Mouse (Mus musculus) CD4-positive helper T cell, adult 2 months (primary cell): ENCODE data around the gene Rfc2.
A peak's percentile ranks its signal among the peaks of the same experiment; 100 is the strongest.

Source experiments
- DNase-seq: peaks from one replicate; pipeline ENCODE4 v3.0.0-alpha.2; 2012; ENCODE audit warnings: low read depth, missing footprints, low spot score

Rfc2 gene

DNA sequence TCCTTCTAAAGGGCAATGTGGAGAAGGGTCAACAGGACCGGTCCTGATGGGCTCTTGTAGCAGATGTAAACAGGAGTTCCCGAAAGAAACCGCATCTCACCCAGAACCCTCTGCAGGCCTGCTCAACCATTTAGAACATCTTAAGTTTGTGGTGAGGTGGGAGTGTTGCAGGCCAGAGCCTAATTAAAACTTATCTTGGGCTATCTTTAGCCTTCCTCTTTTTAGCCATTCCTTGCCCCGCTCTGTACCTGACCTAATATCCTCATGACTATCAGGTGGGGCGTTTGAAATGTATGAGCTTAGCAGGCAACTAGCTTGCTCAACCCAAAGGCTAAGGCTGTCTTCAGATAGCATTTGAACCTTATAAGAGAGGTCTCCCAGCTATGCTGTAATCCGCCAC lies 15.5 kb upstream of the Rfc2 start:
- no peak for DNase-seq

DNA sequence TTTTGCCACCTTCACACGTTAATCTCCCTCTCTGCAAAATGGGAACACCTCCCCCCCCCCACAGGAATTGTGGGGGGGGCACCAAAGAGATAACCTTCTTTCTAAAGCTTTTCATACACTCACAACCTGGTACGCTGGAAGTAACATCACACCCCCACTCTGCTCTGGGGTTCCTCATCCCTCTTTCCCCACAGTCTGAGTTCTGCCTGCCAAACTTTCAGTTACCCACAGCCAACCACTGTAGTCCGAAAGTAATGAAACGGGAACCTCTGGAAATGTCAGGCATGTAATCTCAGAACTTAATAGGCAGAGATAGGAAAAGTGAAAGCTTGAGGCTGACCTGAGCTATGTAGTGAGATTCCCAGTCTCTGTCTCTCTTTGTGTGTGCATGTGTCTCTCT lies 13.7 kb upstream of the Rfc2 start:
- no peak for DNase-seq

GRCm38 (mm10) chr5:134568030-134568429 lies 13.1 kb upstream of the Rfc2 start:
- no peak for DNase-seq

GRCm38 (mm10) chr5:134568964-134569491 lies 12.1 kb upstream of the Rfc2 start:
- DNase-seq = no peak

DNA sequence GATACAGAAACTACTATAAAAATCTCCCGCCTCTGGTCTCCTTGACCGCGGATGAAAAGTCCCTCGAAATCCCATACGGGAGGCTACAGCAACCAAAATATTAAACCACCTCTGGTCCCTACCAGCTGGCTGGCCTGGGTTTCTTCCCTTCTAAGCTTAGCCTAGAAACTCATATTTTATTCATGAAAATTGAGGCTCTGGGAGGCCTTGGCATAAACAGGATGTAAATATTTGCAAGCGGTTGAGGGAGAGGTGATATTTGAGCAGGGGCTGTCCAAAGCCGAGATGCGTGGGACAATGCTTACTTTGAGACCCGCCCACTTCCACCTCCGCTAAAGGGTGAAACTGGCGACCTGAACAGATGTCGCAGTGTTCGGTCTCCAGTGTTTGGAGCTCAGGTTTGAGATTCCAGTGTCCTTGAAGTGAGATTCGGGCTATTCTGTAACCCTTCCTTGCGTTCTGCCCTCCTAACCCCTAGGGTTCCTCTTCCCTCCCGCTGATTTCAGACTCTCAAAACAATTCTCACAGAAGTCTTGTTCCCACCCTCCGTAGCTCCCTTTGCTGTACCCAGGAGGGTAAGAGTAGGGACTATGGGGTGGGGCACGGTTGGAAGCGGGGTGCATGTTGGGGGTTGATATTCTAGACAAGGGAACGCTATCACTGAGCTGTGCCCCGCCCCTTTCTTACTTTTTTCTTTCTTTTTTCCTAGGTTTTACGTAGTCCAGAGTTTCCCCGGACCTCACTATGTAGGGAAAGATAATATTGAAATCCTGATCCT lies 9.2 kb upstream of the Rfc2 start:
- peak; percentile 68 for DNase-seq

GRCm38 (mm10) chr5:134572508-134573214 lies 8.5 kb upstream of the Rfc2 start:
- DNase-seq = no peak

DNA sequence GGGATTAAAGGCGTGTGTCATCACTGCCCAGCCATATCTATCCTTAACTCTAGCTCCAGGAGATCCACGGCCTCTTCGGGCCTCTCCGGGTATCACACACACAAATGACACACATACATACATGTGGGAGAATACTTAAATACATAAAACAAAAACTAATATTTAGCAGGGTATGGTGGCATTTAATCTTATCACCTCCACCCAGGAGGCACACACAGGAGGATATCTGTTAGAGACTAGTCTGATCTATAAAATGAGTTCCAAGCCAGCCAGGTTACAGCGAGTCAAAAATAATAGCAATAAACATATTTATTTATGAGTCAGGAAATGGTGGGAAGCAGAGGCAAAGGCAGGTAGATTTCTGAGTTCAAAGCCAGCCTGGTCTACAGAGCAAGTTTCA lies 5.3 kb upstream of the Rfc2 start:
- no peak for DNase-seq

DNA sequence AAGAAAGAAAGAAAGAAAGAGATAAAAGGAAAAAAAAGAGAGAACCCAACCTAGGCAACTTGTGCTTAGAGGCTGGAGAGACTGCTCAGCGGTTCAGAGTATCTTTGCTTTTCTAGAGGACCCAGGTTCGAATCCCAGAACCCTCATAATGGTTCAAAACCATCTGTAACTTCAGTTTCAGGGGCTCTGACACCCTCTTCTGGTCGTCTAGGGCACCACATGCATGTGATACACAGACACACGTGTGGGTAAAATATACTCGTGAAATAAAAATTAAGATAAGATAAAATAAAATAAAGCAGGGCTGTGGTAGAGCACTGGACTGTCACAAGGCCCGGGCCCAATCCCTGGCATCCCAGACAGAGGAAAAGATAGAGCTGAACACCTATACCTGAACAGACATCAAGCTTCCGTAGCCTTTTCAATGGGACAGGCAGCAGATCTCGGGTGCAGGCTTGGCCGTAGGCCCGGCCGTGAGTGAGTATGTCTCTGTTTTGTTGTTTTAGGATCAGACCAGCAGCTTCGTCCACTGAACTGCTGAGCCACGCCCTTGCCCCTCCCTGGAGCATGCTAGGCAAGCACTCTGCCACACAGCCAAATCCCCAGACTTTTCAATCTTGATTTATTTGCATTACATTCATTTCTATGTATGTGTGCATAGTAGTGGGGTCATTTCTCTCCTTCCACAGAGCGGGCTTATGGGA lies 4.5 kb upstream of the Rfc2 start:
- DNase-seq = no peak

- no peak for DNase-seq
Measured at GRCm38 (mm10) chr5:134577534-134577933, 3.6 kb upstream of the Rfc2 start.

GRCm38 (mm10) chr5:134579135-134579534 lies 2.0 kb upstream of the Rfc2 start:
- DNase-seq = no peak

GRCm38 (mm10) chr5:134582221-134582907 lies 1.2 kb downstream of the Rfc2 start:
- peak; percentile 97 for DNase-seq

- no peak for DNase-seq
Measured at GRCm38 (mm10) chr5:134583006-134583883, 2.1 kb downstream of the Rfc2 start.

- no peak for DNase-seq
Measured at GRCm38 (mm10) chr5:134583884-134584213, 2.7 kb downstream of the Rfc2 start.

DNA sequence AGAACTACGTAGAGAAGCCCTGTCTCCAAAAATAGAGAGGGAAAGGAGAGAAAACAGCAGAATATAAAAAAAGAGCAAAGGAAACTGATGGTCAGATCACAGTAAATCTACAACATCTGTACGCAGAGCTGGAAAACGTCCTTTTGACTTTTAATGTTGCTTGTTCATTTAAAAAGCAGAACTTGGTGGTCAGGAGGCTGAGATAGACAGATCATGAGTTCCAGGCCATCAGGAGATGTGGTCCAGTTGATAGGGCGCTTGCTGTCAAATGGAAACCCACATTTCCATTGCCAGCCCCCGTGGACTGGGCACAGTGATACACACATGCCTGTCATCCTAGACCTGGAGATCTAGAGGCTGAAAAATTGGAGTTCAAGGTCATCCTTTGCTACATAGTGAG lies 3.6 kb downstream of the Rfc2 start:
- DNase-seq = no peak

DNA sequence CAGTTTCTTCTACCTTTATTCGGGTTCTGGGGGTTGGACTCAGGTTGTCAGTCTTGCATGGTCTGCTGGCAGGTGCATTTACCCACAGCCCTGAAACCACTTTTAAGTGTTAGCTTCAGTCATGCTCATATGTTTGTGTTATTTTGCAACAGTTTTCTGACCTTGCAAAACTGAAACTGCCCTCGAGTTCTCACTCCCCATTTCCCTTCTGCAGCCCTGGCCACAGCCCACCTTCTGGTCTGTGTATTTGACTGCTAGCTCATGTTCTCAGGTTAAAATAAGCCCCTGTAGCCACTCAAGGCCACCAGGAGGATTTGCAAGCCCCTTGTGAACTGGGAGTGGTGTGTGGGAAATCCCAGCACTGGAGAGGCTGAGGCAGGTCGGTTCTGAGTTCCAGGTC lies 8.7 kb downstream of the Rfc2 start:
- DNase-seq = no peak

- DNase-seq = no peak
Measured at GRCm38 (mm10) chr5:134592026-134592581, 10.9 kb downstream of the Rfc2 start.

GRCm38 (mm10) chr5:134593093-134593492 lies 11.9 kb downstream of the Rfc2 start:
- DNase-seq = no peak

DNA sequence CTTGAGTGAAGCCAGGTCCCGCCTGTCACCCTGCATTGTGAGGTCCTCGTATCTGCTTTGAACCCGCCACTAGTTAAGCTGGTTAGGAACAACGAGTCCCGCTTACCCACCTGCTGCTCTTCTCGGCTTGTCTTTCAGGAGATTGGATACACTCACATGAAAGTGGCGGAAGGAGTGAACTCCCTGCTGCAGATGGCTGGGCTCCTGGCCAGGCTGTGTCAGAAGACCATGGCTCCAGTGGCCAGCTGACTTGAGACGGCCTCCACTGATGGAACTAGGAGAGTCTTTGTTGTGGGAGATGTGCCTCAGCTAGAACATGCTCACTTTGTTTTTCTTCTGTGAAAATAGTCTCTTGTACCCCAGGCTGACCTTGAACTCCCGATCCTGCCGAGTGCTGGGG lies 16.5 kb downstream of the Rfc2 start:
- no peak for DNase-seq

- DNase-seq = no peak
Measured at GRCm38 (mm10) chr5:134604376-134604775, 23.2 kb downstream of the Rfc2 start.

DNA sequence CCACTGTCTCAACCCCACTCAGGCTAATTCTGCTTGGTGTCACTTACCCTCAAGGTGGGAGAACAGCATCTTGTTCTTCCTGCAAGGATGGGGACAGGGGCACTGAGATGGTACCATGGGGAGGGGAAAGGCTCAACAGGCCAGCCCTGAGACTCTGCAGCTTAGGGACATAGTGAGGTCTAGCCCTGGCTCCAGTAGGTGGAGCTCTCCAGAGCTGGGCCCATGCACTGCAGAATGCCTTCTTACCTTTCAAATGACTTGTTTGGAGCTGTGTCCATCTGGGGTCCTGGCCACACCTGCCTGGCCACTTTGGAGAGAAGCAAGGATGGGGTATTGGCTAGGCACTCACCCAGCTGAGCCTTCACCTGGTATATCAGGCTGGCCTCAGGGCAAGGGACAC lies 25.1 kb downstream of the Rfc2 start:
- DNase-seq = no peak

DNA sequence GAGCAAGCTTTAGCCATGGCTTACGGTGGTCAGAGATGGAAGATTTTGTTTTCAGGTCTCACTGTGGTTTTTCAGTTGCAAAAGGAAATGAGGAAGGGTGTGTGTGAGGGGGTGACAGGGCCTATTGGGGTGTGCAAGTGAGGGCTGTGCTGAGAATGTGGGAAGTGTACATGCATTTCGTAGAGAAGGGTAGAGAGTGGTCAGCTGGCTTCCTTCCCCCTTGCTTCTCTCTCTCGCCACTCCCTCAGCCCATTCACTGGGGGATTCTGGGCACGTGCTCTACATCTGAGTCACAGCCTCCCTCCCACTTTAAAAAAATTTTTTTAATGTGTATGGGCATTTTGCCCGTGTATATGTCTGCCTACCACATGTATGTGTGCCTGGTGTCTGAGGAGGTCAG lies 26.0 kb downstream of the Rfc2 start:
- DNase-seq = no peak
